Mouse (Mus musculus) layer of hippocampus, adult 2 months (tissue): ENCODE measurements at regions not wholly inside any gene's neighbourhood (a gene's known extent, or its start where the extent isn't known, plus 50 kb on each side); places are given as distances from the start of the nearest gene placed in this dataset.

ENCODE experiments used
- DNase-seq, 2 experiments: peaks; one replicate each; pipeline ENCODE4 v3.0.0; 2022; ENCODE audit warnings: low spot score in 2 of 2
- H3K27ac ChIP-seq: fragments of 200-600 bp; 2 replicates; pipeline ENCODE4 v1.8.1; 2022
- H3K4me3 ChIP-seq: fragments of 200-600 bp; 2 replicates; pipeline ENCODE4 v1.8.1; 2022; ENCODE audit warnings: mild to moderate bottlenecking
- CTCF ChIP-seq: fragments of 200-600 bp; conservative IDR thresholded peaks from 2 replicates; pipeline ENCODE4 v1.8.1; 2022; ENCODE audit warnings: antibody characterized with exemption, mild to moderate bottlenecking, moderate library complexity

GRCm38 (mm10) chr13:45238258-45238657, 151.3 kb upstream of the Mylip start:
- no peak overlapping the region for H3K27ac ChIP-seq
- no peak for DNase-seq
- no peak for TF ChIP-seq CTCF
- no peak overlapping the region for H3K4me3 ChIP-seq

GRCm38 (mm10) chr13:45239153-45239552, 150.4 kb upstream of the Mylip start:
- no peak for TF ChIP-seq CTCF
- Histone ChIP-seq H3K27ac (peak overlapping the region; percentile 53), H3K4me3 (peak overlapping the region; percentile 33)
- DNase-seq: peak in 1 of 2 experiments; percentile 27

- no peak for DNase-seq
- TF ChIP-seq CTCF: peak; percentile 63
Observed at GRCm38 (mm10) chr13:45240009-45240653, 149.4 kb upstream of the Mylip start.

GRCm38 (mm10) chr13:45242261-45242660, 147.3 kb upstream of the Mylip start:
- TF ChIP-seq CTCF: no peak
- Histone ChIP-seq H3K4me3 (no peak overlapping the region), H3K27ac (no peak overlapping the region)
- DNase-seq: no peak

More at GRCm38 (mm10) chr13:45240009-45240653, 149.4 kb upstream of the Mylip start:
- no peak overlapping the region; the same call in 1 of the 2 replicates for H3K27ac ChIP-seq
- no peak overlapping the region for H3K4me3 ChIP-seq

DNA sequence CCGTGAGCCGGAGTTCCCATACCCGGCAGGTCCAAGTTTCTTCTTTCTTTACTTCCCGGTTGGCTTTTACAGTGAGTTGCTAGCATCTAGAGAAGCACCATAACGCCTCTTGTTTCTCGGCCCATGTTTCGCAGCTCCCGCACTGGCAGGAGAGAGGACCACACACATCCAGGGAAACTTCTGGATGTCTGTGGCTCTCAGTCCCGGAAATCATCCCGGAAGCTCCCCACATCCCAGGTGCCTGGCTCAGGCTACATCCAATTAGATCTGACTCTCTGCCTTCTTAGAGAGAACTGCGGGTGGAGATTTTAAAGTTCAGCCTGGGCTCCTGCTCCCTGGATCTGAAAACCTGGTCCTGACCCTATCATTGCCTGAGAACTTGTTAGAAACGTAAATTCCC, 146.8 kb upstream of the Mylip start:
- no peak for TF ChIP-seq CTCF
- no peak overlapping the region for H3K4me3 ChIP-seq

GRCm38 (mm10) chr13:45245651-45246050, 143.9 kb upstream of the Mylip start:
- TF ChIP-seq CTCF: no peak
- Histone ChIP-seq H3K4me3 (no peak overlapping the region), H3K27ac (no peak overlapping the region)
- no peak for DNase-seq

More for the DNA sequence above, 146.8 kb upstream of the Mylip start:
- no peak for DNase-seq
- H3K27ac ChIP-seq: no peak overlapping the region

DNA sequence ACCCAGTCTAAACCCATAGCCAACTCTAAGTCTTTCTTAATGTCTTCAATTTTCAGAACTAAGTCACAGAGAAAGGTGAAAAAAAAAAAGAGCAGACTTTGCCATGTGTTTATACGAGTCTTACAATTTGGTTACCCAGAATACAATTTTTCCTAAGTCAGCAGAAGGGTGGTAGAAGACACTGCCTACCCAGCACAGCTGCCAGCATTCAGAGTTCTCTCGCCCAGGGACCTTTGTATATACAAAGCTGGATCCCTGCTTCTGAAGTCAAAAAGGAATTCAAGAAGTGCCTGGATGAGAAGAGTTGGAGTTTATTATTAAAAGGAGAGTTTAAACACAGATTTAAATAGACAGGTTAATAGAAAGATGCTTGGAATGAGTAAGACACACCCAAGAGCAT, 143.2 kb upstream of the Mylip start:
- Histone ChIP-seq H3K4me3 (no peak overlapping the region), H3K27ac (no peak overlapping the region)
- no peak for DNase-seq
- TF ChIP-seq CTCF: no peak

- DNase-seq: no peak
- no peak for TF ChIP-seq CTCF
- no peak overlapping the region for H3K4me3 ChIP-seq
- H3K27ac ChIP-seq: no peak overlapping the region
Observed at GRCm38 (mm10) chr13:45250028-45250427, 139.5 kb upstream of the Mylip start.

GRCm38 (mm10) chr13:45251068-45251467, 138.5 kb upstream of the Mylip start:
- DNase-seq: no peak
- no peak for TF ChIP-seq CTCF
- no peak overlapping the region for H3K27ac ChIP-seq
- no peak overlapping the region for H3K4me3 ChIP-seq

GRCm38 (mm10) chr13:45252126-45252525, 137.4 kb upstream of the Mylip start:
- Histone ChIP-seq H3K27ac (no peak overlapping the region), H3K4me3 (no peak overlapping the region)
- DNase-seq: no peak
- TF ChIP-seq CTCF: no peak

- no peak for DNase-seq
- Histone ChIP-seq H3K27ac (no peak overlapping the region), H3K4me3 (no peak overlapping the region)
- no peak for TF ChIP-seq CTCF
Observed at GRCm38 (mm10) chr13:45253221-45253620, 136.3 kb upstream of the Mylip start.

DNA sequence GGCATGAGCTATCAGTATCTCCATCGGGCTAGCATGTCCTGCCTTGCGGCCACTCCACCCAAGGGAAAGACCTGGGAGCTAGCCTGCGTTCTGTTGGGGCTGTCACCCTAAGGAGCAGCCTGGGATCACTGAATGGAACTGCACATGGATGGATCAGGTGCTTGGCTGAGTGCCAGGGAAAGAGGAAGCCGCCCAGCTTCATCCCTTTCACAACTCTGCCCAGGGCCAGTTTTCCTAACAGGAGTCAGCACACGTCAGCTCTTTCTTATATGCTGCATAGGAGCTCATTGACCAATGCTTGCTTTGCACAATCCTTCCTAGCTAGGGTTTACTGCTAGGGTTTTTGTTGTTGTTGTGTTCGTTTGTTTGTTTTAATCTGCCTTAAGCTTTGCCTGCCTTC, 134.3 kb upstream of the Mylip start:
- TF ChIP-seq CTCF: no peak
- Histone ChIP-seq H3K4me3 (no peak overlapping the region), H3K27ac (no peak overlapping the region)
- no peak for DNase-seq

DNA sequence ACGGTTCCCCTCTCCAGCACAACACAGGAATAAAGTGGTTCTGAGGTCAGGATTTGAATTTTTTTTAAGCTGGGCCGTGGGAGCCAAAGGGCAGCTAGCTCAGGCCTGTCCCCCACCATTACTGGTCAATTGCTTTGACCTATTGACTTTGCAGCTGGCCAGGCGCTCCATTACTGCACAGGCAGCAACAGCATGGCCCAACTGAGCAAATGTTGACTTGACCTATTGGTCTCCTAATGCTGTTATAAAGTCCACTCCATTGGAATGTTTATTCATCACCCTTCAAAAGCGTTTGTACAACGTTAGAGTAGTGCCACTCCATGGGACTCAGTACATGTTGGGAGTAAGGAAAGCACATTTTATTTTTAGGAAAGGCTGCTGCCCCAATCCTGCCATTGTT, 127.5 kb upstream of the Mylip start:
- Histone ChIP-seq H3K4me3 (no peak overlapping the region), H3K27ac (no peak overlapping the region)
- TF ChIP-seq CTCF: no peak
- DNase-seq: no peak

DNA sequence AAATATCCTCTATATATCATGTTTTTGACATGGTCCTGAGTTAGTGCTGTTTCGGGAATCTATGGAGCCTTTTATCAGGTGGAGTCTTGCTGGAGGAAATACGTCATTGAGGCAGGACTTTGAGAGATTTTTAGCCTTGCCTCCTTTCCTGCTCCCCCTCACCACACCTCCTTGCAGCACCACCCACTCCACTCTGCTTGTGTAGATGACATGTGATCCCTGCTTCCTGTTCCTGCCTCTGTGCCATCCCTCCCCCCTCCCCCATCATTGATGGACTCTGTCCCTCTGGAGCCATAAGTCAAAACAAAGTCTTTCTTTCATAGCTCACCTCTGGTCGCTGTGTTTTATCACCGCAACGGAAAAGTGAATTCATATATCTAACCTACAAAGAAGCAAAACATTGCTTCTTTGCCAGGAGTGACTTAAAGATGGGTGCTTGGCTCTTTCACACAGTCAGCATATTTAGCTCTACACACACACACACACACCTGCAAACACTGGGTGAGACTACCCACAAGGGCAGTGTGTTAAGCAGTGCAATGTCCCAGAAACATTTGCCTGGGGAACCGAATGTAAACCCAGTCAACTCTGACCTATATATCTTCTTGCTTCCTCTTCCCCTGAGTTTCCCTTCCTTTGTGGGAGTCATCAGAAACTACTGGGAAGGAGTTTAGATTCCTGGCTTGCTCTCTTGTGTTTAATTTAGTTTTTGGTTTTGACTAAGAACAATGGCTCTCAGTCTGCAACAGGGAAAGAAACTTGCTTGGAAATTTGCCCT, 123.1 kb upstream of the Mylip start:
- Histone ChIP-seq H3K27ac (peak overlapping the region; percentile 54), H3K4me3 (peak overlapping the region; percentile 19; the same call in 1 of the 2 replicates)
- no peak for TF ChIP-seq CTCF
- no peak for DNase-seq
